Mouse (Mus musculus): ENCODE data around the gene Nfatc2.

The Nfatc2 gene

DNA sequence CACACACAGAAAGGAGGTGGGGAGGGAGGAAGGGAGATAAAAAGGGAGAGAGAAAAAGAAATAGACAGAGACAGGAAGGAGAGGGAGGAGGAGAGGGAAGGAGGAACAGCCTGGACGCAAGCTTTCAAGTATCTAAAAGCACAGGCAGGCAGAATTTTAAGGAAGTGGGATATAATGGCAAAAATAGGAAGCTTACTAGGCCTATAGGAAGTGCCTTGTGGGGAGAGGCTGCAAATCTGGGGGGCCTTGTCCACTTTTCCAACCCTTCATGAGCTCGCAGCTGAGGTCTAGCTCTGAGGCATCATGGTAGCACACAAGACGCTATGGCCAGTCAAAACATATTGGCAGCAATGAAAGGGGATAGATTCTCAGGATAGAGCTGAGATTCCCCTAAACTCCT lies 22.3 kb downstream of the Nfatc2 start:
- DNase-seq (ENCODE audit: low read depth), result no peak

DNA sequence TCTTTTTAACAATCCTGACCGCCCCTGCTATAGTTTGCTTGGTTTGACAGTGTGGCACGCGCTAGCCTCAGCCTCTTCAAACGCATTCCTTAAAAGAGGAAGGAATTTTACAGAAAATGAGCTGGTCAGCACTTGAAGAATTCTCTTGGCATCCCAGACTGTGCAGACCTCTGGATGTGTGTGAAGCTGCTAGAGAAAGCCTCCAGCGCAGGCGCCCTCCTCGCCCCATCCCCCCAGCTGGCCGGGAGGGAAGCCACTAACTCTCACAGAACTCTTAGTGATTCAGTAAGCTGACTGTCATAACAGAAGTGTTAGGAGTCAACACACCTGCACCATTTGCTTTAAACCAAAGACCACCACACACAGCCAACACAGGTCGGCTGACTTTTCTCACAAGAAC lies 23.3 kb downstream of the Nfatc2 start:
- DNase-seq (ENCODE audit: low read depth), result no peak

- DNase-seq (ENCODE audit: low read depth), result peak; percentile 61
Measured at GRCm38 (mm10) chr2:168577381-168577780, 24.1 kb downstream of the Nfatc2 start.

- no peak for DNase-seq (ENCODE audit: low read depth)
Measured at GRCm38 (mm10) chr2:168575834-168576233, 25.6 kb downstream of the Nfatc2 start.

DNA sequence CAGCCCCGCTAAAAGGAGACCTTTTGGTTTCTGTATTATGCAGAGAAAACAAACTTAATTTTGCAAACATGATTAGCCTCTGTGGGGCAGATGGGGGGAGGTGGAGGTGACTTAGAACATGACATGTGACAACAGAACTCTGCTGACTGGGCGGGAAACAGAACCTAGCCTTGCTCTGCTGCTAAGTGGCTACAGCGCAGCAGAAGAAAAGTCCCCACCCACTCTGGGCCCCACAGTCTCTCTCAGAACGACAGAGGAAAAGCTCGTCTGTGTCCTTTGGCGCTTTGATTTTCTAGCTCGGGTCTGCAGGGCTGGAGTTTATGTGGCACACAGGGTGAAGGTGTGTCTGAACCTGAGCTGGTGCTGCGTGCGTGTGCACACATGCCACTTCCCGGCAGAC lies 26.5 kb downstream of the Nfatc2 start:
- peak; percentile 77 for DNase-seq (ENCODE audit: low read depth)

DNA sequence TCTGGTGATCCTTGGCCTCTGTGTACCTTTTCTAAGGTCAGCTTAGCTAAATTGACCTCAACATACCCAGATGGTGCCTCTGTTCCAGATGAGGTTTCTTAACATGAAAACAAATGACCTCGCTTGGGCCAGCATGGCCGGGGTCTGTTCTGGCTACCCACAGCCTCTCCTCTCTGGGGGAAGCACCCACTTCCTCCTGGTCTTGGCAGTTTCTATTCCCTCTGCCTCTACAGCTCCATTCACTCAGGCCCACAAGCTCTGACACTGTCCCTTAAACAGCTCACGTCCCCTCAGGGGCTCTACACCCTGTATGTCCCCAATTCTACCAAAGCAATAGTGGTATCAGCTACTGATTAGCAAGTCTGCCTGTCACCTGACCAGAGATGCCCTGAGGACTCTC lies 27.6 kb downstream of the Nfatc2 start:
- DNase-seq (ENCODE audit: low read depth), result no peak

GRCm38 (mm10) chr2:168571241-168571640 lies 30.2 kb downstream of the Nfatc2 start:
- no peak for DNase-seq (ENCODE audit: low read depth)

- no peak for DNase-seq (ENCODE audit: low read depth)
Measured at GRCm38 (mm10) chr2:168565538-168566253, 35.8 kb downstream of the Nfatc2 start.

GRCm38 (mm10) chr2:168563184-168563583 lies 38.3 kb downstream of the Nfatc2 start:
- DNase-seq (ENCODE audit: low read depth), result no peak

- no peak for DNase-seq (ENCODE audit: low read depth)
Measured at GRCm38 (mm10) chr2:168557035-168557434, 44.4 kb downstream of the Nfatc2 start.

GRCm38 (mm10) chr2:168555897-168556670 lies 45.4 kb downstream of the Nfatc2 start:
- DNase-seq (ENCODE audit: low read depth), result peak; percentile 65

- DNase-seq (ENCODE audit: low read depth), result peak; percentile 64
Measured at GRCm38 (mm10) chr2:168553541-168553961, 47.9 kb downstream of the Nfatc2 start.

- DNase-seq (ENCODE audit: low read depth), result no peak
Measured at GRCm38 (mm10) chr2:168552405-168552804, 49.1 kb downstream of the Nfatc2 start.

DNA sequence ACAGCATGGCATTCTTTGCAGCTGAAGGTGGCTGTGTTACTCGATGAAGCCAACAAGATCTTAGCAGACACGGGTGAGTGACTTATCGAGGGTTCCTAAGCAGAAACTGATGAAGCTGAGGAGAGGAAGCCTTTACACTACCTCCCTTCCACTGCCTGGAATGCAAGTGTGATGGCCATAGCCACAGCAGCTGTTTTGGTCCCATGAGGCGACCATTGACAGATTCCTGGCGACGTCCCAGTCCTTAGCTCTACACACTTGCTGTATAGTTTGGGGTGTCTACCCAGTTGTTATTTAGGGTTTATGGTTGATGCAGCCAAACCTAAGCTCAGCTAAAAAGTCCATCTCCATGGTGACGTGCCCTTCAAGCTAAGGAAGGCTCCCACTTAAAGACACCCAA lies 50.2 kb downstream of the Nfatc2 start:
- DNase-seq (ENCODE audit: low read depth), result no peak

DNA sequence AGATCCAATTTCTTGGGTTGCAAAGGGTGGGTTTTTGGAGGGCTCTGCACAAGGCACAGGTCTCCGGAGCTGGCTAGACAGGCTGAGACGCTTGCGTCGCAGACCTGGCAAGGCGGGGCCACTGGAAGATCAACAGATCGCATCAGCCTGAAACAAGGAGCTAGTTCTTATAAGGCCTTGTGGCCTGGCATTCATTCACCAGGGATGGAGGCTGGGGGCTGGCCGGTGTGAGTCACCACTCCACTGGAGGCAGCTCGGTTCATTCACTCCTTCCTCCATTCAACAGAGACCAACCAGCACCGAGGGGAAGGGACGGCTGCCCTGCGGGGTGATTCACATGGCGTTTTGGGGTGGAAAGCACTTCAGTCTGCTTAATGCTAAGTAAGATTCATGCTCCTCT lies 52.1 kb downstream of the Nfatc2 start:
- no peak for DNase-seq (ENCODE audit: low read depth)

GRCm38 (mm10) chr2:168548008-168548407 lies 53.4 kb downstream of the Nfatc2 start:
- no peak for DNase-seq (ENCODE audit: low read depth)

DNA sequence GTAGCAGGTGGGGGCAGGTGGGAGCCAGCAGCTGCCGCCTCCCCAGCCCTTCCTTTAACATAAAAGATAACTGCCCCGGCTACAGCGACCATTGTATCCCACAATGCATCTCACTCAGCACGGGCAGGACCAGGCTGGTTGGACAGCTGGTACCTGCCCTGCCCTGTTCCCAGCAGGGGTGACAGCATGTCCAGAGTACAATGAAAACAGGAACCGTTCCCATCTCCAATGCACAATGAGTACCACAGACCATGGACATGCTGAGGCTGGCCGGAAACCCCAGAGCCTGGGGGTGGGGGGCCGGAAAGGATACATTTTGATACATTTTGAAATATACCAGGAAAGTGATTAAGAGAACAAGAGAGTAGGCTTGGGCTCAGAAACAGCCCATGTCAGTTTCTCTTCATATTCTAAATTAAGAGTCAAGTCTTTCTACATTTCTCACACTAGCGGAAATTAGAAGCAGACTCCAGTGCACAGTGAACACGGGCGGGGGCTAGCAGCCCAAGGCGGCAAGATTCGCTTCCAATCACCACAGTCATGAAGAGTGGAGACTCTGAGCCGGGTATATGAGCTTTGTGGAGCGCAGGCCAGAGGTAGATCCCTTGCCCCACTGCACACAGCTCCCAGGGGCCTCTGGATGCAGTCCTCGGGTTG lies 55.4 kb downstream of the Nfatc2 start:
- no peak for DNase-seq (ENCODE audit: low read depth)

GRCm38 (mm10) chr2:168544102-168544501 lies 57.4 kb downstream of the Nfatc2 start:
- no peak for DNase-seq (ENCODE audit: low read depth)

DNA sequence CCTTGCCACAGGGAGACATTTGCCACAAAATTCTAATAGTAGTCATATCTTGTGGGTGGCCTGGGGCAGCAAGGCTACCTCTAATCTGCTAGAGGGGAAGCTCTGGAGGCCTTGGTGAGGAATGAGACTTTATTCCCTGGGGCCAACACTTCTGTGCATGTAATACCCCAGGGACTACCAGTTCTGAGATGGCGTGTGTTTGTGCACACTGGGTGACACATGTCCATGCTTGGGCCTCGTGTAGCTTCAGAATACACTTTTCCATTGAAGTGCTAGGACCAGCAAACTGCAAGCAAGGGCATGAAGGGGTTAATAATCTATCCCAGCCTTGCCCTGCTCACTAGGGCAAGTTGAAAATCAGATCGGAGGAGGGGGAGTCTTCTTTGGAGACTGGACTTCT lies 58.4 kb downstream of the Nfatc2 start:
- no peak for DNase-seq (ENCODE audit: low read depth)

GRCm38 (mm10) chr2:168541223-168541622 lies 60.2 kb downstream of the Nfatc2 start:
- DNase-seq (ENCODE audit: low read depth), result no peak

- DNase-seq (ENCODE audit: low read depth), result no peak
Measured at GRCm38 (mm10) chr2:168539594-168540222, 61.7 kb downstream of the Nfatc2 start.

- DNase-seq (ENCODE audit: low read depth), result no peak
Measured at GRCm38 (mm10) chr2:168539026-168539425, 62.4 kb downstream of the Nfatc2 start.
